Mouse (Mus musculus) bone marrow macrophage, adult 2 months (primary cell): ENCODE measurements around the gene Hrc.

ENCODE experiments used
- CTCF ChIP-seq: IDR thresholded peaks from 2 replicates; pipeline ENCODE4 v1.5.1; 2012; ENCODE audit warnings: low read depth, mild to moderate bottlenecking, low read length, moderate library complexity
- POLR2A ChIP-seq: IDR thresholded peaks from 2 replicates; pipeline ENCODE4 v1.6.1; 2012; ENCODE audit warnings: mild to moderate bottlenecking, low read depth, low read length, borderline replicate concordance

DNA sequence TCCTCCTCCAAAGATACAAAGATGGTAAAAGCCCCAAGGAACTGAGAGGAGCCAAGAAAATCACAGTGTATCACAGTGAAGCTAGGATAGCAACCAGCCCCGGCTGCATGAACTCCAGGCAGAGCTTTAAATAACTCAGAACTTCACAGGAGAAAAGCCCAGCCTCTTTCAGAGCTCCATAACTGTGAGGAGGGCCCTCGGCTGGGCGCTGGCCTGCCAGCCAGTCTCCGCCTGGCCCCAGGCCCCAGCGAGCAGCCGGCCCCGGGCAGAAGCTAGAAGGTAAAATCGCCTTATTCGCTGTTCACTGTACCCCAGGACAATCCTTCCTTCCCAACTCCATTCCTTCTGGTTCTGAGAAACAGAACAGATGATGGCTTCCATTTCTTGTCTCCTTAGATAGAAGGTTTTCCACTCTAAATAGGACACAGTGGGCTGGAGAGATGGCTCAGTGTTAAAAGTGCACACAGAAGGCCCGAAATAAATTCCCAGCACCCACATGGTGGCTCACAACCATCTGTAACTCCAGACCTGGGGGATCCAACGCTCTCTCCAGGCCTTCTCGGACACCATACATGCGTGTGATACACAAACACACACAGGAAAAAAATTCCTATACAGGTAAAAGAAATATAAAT is 6.1 kb upstream of the Hrc start:
- no peak for TF ChIP-seq CTCF
- no peak for TF ChIP-seq POLR2A
